Mouse (Mus musculus): Measurements from ENCODE around the gene Gas7. TPM values are rescaled to one million over a fixed set of nuclear protein-coding genes. Genes with fewer than 3 reads are reported as not detected.

The Gas7 gene
- polyA plus RNA-seq, 2 experiments from 2014 or later, result 0.34 to 0.52 TPM

- ATAC-seq, result no peak
Measured at GRCm38 (mm10) chr11:67627179-67627578, 171.9 kb downstream of the Gas7 start.

- no peak for ATAC-seq
Measured at GRCm38 (mm10) chr11:67628522-67628921, 173.3 kb downstream of the Gas7 start.

- no peak for ATAC-seq
Measured at GRCm38 (mm10) chr11:67632906-67633305, 177.7 kb downstream of the Gas7 start.

- no peak for ATAC-seq
Measured at GRCm38 (mm10) chr11:67633620-67634229, 178.5 kb downstream of the Gas7 start.

GRCm38 (mm10) chr11:67636201-67636600, 181.0 kb downstream of the Gas7 start:
- no peak for ATAC-seq

- ATAC-seq, result no peak
Measured at GRCm38 (mm10) chr11:67636905-67637586, 181.8 kb downstream of the Gas7 start.

GRCm38 (mm10) chr11:67638401-67638800, 183.2 kb downstream of the Gas7 start:
- no peak for ATAC-seq

GRCm38 (mm10) chr11:67640299-67640698, 185.1 kb downstream of the Gas7 start:
- no peak for ATAC-seq

- ATAC-seq, result no peak
Measured at GRCm38 (mm10) chr11:67642421-67642820, 187.2 kb downstream of the Gas7 start.

GRCm38 (mm10) chr11:67642835-67643234, 187.6 kb downstream of the Gas7 start:
- ATAC-seq, result no peak

- no peak for ATAC-seq
Measured at GRCm38 (mm10) chr11:67643465-67643864, 188.2 kb downstream of the Gas7 start.

- ATAC-seq, result no peak
Measured at GRCm38 (mm10) chr11:67644632-67645149, 189.5 kb downstream of the Gas7 start.

- ATAC-seq, result no peak
Measured at GRCm38 (mm10) chr11:67647745-67648144, 192.5 kb downstream of the Gas7 start.

- no peak for ATAC-seq
Measured at GRCm38 (mm10) chr11:67648651-67649407, 193.6 kb downstream of the Gas7 start.

GRCm38 (mm10) chr11:67649971-67650707, 194.9 kb downstream of the Gas7 start:
- no peak for ATAC-seq

GRCm38 (mm10) chr11:67651731-67652130, 196.5 kb downstream of the Gas7 start:
- no peak for ATAC-seq

GRCm38 (mm10) chr11:67652194-67652892, 197.1 kb downstream of the Gas7 start:
- ATAC-seq, result no peak

- no peak for ATAC-seq
Measured at GRCm38 (mm10) chr11:67652893-67653255, 197.6 kb downstream of the Gas7 start.

- no peak for ATAC-seq
Measured at GRCm38 (mm10) chr11:67653521-67654090, 198.4 kb downstream of the Gas7 start.

GRCm38 (mm10) chr11:67654514-67654913, 199.3 kb downstream of the Gas7 start:
- no peak for ATAC-seq

GRCm38 (mm10) chr11:67655236-67655959, 200.2 kb downstream of the Gas7 start:
- ATAC-seq, result no peak
